Mouse (Mus musculus) midbrain, postnatal 0 days (tissue): ENCODE results near the gene Ano3. TPM values are rescaled to one million over a fixed set of nuclear protein-coding genes. Genes with fewer than 3 reads are reported as not detected.
"Not testable (repeated sequence)": the region's sequence is repeated elsewhere in the genome, so short reads cannot be mapped to it uniquely, and the experiment has no call there.

Experiments used
- ATAC-seq: fragments of 200-750 bp; cut with Nextera tagmentation; 2 replicates; pipeline ENCODE4 v1.8.0; 2017; ENCODE audit warnings: moderate number of reproducible peaks, mild to moderate bottlenecking, moderate TSS enrichment, moderate library complexity; ENCODE audit not compliant: low FRiP score
- DNase-seq: peaks from one replicate; pipeline ENCODE4 v3.0.0-alpha.2; 2015; ENCODE audit warnings: low spot score
- H3K27ac ChIP-seq: fragments of 300-500 bp; sonication (generic); 2 replicates; pipeline ENCODE4 v1.5.1; 2014; ENCODE audit warnings: low read depth, mild to moderate bottlenecking, low read length, mixed read lengths
- H3K27me3 ChIP-seq: fragments of 300-500 bp; sonication (generic); 2 replicates; pipeline ENCODE4 v1.6.1; 2014; ENCODE audit warnings: low read length, control low read depth, mixed read lengths; ENCODE audit not compliant: insufficient read depth
- H3K36me3 ChIP-seq: fragments of 300-500 bp; sonication (generic); 2 replicates; pipeline ENCODE4 v1.6.1; 2014; ENCODE audit warnings: low read length, control low read depth, mixed read lengths; ENCODE audit not compliant: insufficient read depth
- H3K4me1 ChIP-seq: fragments of 300-500 bp; sonication (generic); 2 replicates; pipeline ENCODE4 v1.6.1; 2014; ENCODE audit warnings: mild to moderate bottlenecking, control low read depth, antibody characterized with exemption, low read length, mixed read lengths; ENCODE audit not compliant: insufficient read depth
- H3K4me2 ChIP-seq: fragments of 300-500 bp; sonication (generic); 2 replicates; pipeline ENCODE4 v1.6.1; 2014; ENCODE audit warnings: low read depth, mild to moderate bottlenecking, low read length, mixed read lengths; ENCODE audit not compliant: poor library complexity, severe bottlenecking
- H3K4me3 ChIP-seq: fragments of 300-500 bp; sonication (generic); 2 replicates; pipeline ENCODE4 v1.5.1; 2014; ENCODE audit warnings: low read depth, mild to moderate bottlenecking, low read length, moderate library complexity
- H3K9ac ChIP-seq: fragments of 300-500 bp; sonication (generic); replicated peaks from 2 replicates; pipeline ENCODE4 v1.6.1; 2014; ENCODE audit warnings: mild to moderate bottlenecking, low read length, moderate library complexity, mixed read lengths; ENCODE audit not compliant: poor library complexity, severe bottlenecking
- H3K9me3 ChIP-seq: fragments of 300-500 bp; sonication (generic); 2 replicates; pipeline ENCODE4 v1.6.1; 2016; ENCODE audit warnings: low read length, control low read depth
- CTCF ChIP-seq: IDR thresholded peaks from 2 replicates; pipeline ENCODE4 v1.5.1; 2016; ENCODE audit warnings: antibody characterized with exemption, mild to moderate bottlenecking
- WGBS: fragments of 180-500 bp; shearing (Covaris S2); extraction: QIAGEN DNeasy Blood & Tissue Kit; methylation state at CpG from one replicate; pipeline ENCODE4 v1.1.7; 2014; 5-methylcytosine and 5-hydroxymethylcytosine counted together
- polyA plus RNA-seq: library from polyadenylated mRNA; unstranded; fragments of >200 nt; fragmentation: Nextera tagmentation; extraction: Ambion mirVana; gene quantifications from 2 replicates; pipeline ENCODE4 v1.2.1, GENCODE M21; 2015
- total RNA-seq: library from RNA; depleted of rRNA; stranded (reverse); fragments of >200 nt; gene quantifications from 2 replicates; pipeline ENCODE4 v1.2.3, GENCODE M21; 2014; rRNA removed

The Ano3 gene
- total RNA-seq: 0.66 and 1.6 TPM in 2 replicates
- 0.54 and 0.70 TPM in 2 replicates for polyA plus RNA-seq

DNA sequence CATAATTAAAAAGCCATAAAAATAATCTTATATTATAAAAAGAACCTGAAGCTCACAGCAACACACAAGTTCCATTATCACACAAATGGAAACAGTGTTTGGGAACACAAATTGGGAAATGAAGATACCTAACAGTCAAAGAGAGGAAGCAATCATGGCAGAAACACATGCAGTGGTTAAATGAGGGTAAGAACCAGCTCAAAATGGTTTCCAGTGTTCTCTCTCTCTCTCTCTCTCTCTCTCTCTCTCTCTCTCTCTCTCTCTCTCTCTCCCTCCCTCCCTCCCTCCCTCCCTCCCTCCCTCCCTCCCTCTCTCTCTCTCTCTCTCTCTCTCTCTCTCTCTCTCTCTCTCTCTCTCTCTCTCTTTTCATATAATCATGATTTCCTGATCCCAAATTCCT lies at the start of gene Ano3:
Gene Ano3 (minus strand): TSS at position 101 of the 400 bp plus-strand sequence.
- Histone ChIP-seq H3K4me3 (peak within 1 kb of the TSS; percentile 48), H3K4me2 (peak within 1 kb of the TSS; percentile 64), H3K9ac (peak within 1 kb of the TSS; percentile 51)
- H3K4me1 ChIP-seq, H3K36me3 ChIP-seq, ATAC-seq, H3K27me3 ChIP-seq, DNase-seq, H3K9me3 ChIP-seq, H3K27ac ChIP-seq: not testable (repeated sequence)

DNA sequence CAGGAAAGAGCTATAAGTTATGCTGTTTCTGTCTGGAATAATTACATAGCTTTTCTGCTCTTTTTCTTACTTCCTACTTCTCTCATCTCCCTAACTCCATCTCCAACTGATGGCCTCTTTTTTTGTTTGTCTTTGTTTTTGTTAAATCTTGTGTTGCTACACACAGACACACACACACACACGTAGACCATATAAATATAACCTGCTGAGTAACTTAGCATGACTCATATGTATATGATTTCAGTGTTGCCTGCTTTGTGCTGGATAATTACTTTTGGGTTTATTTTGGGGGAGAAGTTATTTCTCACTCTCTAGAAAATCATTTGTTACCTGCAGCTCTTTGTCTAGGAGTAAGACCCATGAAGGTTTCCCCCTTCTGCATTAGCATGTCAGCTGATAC lies 39.3 kb upstream of the Ano3 start:
- Histone ChIP-seq H3K4me2 (no peak overlapping the region), H3K4me3 (no peak overlapping the region), H3K4me1 (no peaks in the 10 kb centered on the region), H3K27ac (no peak overlapping the region), H3K9me3 (no peaks in the 10 kb centered on the region), H3K27me3 (no peaks in the 10 kb centered on the region), H3K36me3 (no peaks in the 10 kb centered on the region), H3K9ac (no peak overlapping the region)
- DNase-seq (no peak), ATAC-seq (no peak)
- no peak for TF ChIP-seq CTCF
- 92% methylated on average over 1 of the region's 1 CpGs for WGBS

DNA sequence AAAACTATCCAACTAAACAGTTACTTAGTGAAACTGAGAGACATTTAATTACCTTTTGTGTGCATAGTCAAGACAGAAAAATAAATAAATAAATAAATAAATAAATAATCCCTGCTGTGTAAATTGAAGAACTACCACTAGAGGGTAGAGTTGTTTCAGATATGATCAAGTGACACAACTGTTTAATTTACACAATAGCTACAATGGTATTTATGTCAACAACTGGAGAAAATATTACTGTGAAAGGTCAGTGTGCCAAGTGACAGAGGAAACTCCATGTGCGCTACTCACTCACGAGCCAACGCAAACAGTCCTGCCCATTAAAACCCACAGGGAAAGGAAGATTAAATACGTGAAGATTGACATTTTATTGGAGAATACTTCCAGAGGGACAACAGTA lies 38.8 kb upstream of the Ano3 start:
- WGBS: 76% methylated on average over 4 of the region's 4 CpGs
- TF ChIP-seq CTCF: peak; percentile 64
- H3K27me3 ChIP-seq: no peaks in the 10 kb centered on the region
- no peak overlapping the region for H3K4me2 ChIP-seq
- no peaks in the 10 kb centered on the region for H3K36me3 ChIP-seq
- DNase-seq (peak; percentile 34), ATAC-seq (no peak)
- no peak overlapping the region for H3K27ac ChIP-seq
- H3K4me1 ChIP-seq: no peaks in the 10 kb centered on the region
- H3K9me3 ChIP-seq: no peaks in the 10 kb centered on the region
- H3K4me3 ChIP-seq: no peak overlapping the region
- no peak overlapping the region for H3K9ac ChIP-seq

DNA sequence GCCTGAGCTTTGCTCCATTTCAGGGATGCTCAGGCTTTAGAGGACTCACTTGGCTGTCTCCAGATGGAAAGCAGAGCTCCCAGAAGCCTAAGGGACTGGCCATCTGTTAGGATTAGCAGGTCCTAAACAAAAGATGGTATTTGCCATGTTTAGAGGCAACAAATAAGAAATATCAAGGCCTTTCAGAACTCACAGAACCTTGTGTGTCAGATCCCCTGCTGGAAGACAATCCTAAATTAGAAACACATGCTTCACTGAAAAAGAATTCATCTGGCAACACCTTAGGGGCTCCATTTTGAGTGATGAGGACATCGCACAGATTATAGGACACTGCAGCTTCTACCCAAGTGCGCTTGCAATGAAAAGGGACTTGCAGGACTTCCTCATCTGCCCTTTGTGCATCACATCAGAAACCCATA lies 35.1 kb upstream of the Ano3 start:
- Histone ChIP-seq H3K9me3 (no peaks in the 10 kb centered on the region), H3K9ac (no peak overlapping the region), H3K27ac (no peak overlapping the region), H3K27me3 (no peaks in the 10 kb centered on the region), H3K4me3 (no peak overlapping the region), H3K4me1 (no peaks in the 10 kb centered on the region), H3K36me3 (no peaks in the 10 kb centered on the region), H3K4me2 (no peak overlapping the region)
- no peak for TF ChIP-seq CTCF
- ATAC-seq: no peak
- peak; percentile 58 for DNase-seq
- 42% methylated on average over 2 of the region's 2 CpGs for WGBS

DNA sequence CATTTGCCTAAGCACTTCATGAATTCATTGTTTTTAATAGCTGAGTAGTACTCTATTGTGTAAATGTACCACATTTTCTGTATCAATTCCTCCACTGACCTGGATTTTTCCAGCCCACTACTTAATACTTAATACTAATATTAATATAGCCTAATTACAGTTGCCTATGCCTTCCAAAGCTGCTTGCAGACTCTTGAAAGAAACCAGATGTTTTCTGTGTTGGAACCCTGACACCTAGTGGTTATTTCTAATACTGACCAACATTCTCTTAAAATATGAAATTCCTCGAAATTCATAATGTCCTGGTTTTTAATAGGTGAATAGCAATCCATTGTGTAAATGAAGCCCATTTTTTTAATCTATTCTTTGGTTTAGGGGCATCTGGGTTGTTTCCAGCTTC lies 31.0 kb upstream of the Ano3 start:
- H3K4me3 ChIP-seq: no peak overlapping the region
- H3K4me2 ChIP-seq: no peak overlapping the region
- no peaks in the 10 kb centered on the region for H3K27me3 ChIP-seq
- H3K27ac ChIP-seq: no peak overlapping the region
- peak; percentile 49; the same call in 1 of the 2 replicates for ATAC-seq
- peak; percentile 64 for DNase-seq
- H3K4me1 ChIP-seq: no peaks in the 10 kb centered on the region
- TF ChIP-seq CTCF: peak; percentile 79
- H3K9ac ChIP-seq: no peak overlapping the region
- 31% methylated on average over 1 of the region's 1 CpGs for WGBS
- no peaks in the 10 kb centered on the region for H3K36me3 ChIP-seq
- no peaks in the 10 kb centered on the region for H3K9me3 ChIP-seq

DNA sequence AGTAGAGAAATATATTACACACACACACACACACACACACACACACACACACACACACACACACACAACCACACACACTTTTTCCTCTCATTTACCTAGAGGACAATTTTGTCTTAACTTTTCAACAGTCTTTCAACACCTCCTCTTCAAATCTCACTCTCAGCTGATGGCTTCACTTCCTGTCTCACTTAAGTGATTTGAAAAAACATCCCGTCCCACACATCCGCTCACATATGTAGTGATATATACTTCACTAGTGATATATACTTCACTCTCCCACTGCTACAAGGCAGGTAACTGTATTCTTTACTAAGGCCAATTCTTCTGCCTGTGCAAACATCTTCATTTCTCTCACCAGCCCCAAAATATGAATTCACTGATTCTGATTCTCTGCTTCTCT lies 28.9 kb upstream of the Ano3 start:
- no peak for DNase-seq
- ATAC-seq: no peak
- Histone ChIP-seq H3K9ac (no peak overlapping the region), H3K9me3 (no peaks in the 10 kb centered on the region), H3K36me3 (no peaks in the 10 kb centered on the region), H3K4me2 (no peak overlapping the region), H3K4me1 (no peaks in the 10 kb centered on the region), H3K4me3 (no peak overlapping the region), H3K27me3 (no peaks in the 10 kb centered on the region), H3K27ac (no peak overlapping the region)
- TF ChIP-seq CTCF: no peak
- 93% methylated on average over 2 of the region's 2 CpGs for WGBS
